Mouse (Mus musculus) left cerebral cortex, adult 11 months (tissue): ENCODE data around the gene Neil1.
A peak's percentile ranks its signal among the peaks of the same experiment; 100 is the strongest.

Experiments used
- DNase-seq: peaks from one replicate; pipeline ENCODE4 v3.0.0; 2022; ENCODE audit warnings: low spot score

The Neil1 gene

DNA sequence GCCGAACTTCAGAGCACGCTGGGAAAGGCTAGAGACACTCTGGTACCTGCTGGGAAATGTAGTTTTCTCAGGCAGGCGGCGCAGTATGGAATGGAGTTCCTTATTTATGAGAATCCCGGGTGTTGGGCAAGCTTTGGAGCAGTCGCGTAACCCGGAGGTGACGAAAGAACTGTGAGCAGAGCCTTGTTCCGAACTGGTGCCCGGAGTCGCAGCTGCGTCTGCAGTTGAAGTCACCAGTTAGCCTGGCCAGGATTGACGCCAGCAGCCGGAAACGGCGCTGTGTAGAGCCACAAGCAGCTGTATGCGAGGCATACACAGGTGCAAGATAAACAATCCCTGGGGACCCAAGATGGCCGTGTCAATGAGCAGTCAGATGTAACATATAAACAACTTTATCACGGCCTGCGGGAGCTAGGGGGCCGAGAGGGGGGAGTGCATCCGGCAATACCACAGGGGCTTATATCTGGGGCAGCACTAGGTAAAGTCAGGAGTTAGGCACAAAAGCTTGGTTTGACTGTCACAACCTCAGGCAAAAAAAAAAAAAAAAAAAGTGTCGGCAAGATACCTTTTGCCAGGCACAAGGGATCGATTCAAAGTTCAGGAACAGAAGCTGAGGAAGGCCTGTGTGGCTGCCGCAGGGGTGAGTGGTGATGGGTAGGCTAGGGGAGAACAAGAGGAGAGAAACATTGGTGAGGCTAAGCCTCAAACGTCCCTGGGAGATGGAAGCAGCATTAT is at the start of gene Neil1:
Gene Neil1, minus strand, starts transcription at position 162 of the 735 bp plus-strand sequence.
- DNase-seq = peak; percentile 92

DNA sequence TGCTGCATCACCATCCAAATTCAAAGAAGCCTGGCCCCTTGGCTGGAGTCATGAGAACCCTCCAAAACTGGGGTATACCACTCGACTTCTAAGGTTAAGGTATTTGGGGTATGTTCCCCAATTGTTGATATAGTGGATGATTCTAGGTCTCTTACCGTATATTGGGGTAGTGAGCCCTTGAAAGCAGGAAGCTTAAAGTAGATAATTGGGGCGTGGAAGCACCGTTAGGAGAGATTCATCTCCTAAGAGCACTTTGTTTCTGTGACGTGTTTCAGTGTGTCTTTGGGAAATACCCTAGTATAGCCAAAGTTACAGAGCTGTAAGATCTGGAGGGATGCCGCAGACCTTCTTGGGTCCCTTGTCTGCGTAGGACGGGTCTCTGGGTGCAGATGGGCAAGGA is 49.3 kb upstream of the Neil1 start:
- DNase-seq = no peak

DNA sequence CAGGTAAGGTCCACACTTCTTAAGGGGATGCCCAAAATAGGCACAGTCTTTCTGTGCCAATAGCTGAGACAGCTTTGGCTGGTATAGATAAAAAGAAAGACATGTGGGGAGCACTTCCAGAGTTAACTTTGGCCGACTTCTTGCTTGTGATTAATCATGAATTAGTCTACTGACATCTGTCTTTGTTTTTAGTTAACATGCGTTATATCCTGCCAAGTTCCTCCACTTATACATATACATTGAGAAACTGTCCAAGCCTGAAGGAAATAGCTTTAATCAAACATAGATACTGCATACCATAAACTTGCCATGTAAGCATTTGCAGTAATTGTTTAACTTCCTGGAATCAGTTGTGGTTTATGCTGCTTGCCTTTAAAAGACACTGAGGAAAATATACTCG is 48.6 kb upstream of the Neil1 start:
- no peak for DNase-seq

GRCm38 (mm10) chr9:57168411-57168810 is 20.3 kb upstream of the Neil1 start:
- DNase-seq = no peak

GRCm38 (mm10) chr9:57166173-57166572 is 18.1 kb upstream of the Neil1 start:
- no peak for DNase-seq

DNA sequence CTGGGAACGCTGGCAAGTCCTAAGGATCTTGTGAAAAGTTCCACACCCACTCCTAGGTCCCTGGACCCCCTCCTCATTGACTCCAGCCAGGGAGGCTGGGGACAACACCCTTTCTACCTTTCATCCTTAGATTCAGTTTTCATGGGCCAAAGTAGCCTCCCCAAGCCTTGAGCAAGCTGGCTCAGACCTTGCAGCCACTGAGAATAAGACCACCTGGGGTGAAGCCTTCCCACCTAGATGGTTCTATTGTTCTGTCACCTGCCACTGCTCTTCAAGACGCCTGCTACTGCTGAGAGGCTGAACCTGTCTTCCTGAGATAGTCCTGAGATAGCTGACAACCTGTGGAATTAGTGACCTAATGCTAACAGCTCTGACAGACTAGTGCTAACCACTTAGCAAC is 15.0 kb upstream of the Neil1 start:
- no peak for DNase-seq

DNA sequence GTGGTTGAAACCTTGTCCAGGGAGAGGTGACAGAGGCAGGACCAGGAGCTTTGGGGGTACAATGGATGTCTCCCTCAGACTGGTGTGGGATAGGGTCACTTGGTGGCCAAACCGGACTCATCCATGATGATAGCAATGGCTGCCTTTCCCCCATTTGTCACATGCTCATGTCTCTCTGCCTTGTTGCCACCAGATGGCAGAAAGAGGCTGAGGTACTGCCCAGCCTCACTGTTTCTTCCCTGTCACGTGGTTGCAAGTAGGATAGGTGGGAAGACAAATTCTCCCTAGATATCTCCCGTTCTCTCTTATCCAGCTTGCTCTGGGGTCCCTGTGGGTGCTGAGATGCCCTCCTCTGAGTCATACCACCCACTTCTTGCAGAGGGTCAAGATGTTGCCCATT is 14.4 kb upstream of the Neil1 start:
- no peak for DNase-seq

- DNase-seq = no peak
These were observed 10.4 kb upstream of the Neil1 start for GRCm38 (mm10) chr9:57158506-57158905.

DNA sequence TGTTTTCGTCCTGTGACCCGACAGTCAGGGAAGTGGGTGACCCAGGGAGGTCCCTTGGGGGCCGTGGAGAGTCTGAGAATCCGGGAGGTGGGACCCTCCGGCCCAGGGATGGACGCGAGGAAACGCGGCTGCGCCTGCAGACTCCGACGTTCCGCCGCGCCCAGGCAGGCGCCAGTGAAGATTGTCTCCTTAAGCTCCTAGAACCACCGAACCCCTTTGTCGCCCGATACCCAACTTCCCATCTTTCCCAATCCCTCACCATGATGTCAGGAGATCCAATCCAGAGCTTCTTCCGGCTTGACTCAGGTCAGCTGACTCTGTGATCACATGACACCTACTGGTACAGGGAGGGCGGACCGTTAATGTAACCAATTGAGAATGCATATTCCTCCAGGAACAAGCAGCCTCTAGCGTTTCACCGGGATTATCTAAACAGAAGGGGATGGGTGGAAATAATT is 9.9 kb upstream of the Neil1 start, which contains the start of gene Commd4:
Gene Commd4, minus strand, starts transcription at position 319 of the 458 bp plus-strand sequence.
- DNase-seq = peak; percentile 93

DNA sequence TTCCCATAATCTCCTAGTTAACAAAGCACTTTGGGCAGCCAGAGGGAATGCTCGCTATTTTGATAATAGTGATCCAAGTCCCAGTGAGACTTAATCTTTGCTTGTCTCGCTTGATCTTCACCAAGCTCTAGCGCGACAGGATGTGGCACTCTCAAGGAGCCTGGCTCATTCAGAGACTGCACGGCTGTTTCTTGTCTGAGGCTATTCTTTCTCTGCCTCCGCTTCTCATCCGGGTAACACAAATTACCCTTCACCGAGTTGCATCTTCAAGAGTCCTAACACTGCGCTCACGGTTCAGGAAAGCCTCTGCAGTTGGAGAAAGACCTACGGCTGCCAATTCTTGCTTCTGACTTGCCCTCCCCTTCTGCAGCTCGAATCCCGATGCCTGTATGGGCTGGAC is 9.4 kb upstream of the Neil1 start:
- DNase-seq = no peak

DNA sequence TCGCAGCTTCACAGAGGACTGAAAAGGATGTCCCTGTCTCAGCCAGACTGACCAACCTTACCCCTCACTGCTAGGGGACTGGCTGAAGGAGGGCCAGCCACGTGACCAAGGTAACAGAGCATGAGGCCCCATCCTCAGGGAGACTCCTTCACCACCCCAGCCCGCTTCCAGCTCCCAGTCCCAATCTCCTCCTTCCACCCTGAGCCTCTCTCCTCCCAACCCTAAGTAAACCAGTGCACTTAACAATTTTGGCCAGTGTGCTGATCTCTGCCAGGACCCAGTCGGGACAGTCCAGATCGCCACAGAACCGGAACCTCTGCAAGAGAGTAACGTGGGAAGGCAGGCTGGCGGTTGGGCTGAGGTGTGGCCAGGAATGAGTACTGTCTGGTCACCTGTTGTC is 8.7 kb upstream of the Neil1 start:
- DNase-seq = no peak

GRCm38 (mm10) chr9:57156383-57156782 is 8.3 kb upstream of the Neil1 start:
- no peak for DNase-seq

DNA sequence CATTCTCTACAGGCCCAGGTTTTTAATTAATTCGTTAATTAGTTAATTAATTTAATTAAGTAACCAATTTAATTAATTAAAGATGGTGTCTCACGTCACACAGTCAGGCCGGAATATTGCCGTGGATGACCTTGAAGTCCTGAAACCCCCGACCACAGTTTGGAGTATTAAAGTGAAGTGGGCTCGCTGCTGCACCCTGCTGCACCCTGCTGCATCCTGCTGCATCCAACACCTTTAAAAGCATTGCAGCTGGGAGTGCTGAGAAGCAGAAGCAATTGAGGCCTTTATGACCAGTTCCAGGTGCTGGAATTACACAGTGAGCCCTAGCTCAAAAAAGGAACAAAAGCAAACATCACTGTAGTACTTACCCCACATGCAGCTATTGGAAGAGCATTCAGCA is 4.2 kb upstream of the Neil1 start:
- no peak for DNase-seq

- DNase-seq = no peak
These were observed 2.1 kb upstream of the Neil1 start for GRCm38 (mm10) chr9:57150192-57150591.

DNA sequence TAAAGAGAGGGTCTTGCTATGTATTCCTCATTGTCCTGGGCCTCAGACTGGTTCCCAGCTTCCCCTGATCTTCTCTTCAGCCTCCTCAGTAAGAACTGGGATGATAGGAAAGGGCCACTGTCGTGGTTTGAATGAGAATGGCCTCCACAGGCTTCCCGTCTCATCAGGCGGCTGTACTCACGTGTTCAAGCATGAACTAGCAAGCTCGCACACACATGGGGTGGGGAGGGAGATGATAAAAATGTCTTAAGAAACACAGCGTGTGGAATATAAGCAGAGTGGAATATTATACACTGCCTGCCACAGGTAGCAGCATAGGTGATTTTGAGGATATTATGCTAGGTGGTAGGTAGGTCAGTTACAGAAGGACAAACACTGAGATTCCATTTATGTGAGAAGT is 916 bp upstream of the Neil1 start:
- DNase-seq = no peak

GRCm38 (mm10) chr9:57147205-57148143 is 631 bp downstream of the Neil1 start:
- no peak for DNase-seq

DNA sequence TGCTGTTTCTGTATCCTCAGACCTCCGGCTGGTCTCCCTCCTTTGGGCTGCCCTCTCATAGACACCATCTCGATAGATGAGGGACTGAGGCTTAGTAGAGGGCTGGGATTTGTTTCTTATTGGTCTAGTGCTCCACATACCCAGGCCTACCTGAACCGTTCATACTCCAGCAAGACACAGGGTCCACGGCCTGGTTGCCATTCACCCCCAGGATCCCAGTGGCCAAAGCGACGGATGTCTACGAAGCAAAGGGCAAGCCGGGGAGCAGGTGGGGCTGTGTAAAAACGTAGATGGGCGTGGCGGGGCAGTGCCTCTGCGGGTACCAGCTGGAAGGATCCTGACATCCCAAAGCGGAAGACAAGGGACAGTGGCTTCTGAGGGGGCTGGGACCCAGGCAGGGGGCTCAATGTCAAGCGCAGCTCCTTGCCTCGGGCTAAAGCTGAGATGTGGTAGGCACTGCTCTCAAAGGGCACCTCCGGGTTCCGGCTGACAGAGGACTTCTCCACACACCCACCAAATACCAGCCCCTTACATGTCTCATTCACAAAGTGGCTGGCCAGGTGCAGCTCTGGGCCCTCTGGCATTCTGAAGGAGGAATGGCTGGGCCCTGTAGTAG is 1.5 kb downstream of the Neil1 start:
- no peak for DNase-seq

DNA sequence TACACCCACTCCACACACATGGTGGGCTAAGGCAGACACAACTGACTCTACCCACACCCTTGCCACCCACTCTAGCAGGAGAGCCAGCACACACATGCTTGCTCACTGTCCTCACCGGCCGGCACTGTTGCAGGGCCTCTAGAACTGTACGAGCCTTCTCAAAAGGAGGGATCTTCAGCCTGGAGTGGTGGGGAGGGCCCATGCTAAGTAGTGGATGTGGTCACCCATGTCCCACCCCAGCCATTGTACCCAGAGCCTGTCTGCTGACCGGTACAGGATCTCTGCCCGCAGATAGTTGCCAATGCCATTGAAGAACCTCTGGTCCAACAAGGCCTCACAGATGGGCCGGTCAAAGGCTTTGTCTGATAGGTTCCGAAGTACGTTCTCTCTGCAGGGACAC is 3.3 kb downstream of the Neil1 start:
- no peak for DNase-seq

DNA sequence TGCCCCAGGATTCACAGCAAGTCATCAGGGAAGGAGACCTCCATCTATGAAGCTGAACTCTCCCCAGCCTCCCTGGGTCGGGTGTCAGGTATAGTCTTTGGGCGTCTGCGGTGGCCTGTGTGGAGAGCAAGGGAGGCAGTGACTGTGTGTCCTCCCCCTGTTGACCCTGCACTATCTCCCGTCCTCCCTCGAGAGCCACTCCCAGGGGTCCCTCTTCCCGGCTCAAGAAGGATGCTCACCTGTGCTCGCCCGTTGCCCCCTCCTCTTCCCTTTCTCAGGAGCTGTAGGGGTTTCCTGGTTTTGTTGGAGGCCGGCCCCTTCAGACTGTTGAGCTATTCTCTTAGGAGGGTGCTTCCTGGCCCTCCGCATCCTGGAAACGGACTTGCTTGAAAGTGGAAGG is 4.9 kb downstream of the Neil1 start:
- DNase-seq = no peak

DNA sequence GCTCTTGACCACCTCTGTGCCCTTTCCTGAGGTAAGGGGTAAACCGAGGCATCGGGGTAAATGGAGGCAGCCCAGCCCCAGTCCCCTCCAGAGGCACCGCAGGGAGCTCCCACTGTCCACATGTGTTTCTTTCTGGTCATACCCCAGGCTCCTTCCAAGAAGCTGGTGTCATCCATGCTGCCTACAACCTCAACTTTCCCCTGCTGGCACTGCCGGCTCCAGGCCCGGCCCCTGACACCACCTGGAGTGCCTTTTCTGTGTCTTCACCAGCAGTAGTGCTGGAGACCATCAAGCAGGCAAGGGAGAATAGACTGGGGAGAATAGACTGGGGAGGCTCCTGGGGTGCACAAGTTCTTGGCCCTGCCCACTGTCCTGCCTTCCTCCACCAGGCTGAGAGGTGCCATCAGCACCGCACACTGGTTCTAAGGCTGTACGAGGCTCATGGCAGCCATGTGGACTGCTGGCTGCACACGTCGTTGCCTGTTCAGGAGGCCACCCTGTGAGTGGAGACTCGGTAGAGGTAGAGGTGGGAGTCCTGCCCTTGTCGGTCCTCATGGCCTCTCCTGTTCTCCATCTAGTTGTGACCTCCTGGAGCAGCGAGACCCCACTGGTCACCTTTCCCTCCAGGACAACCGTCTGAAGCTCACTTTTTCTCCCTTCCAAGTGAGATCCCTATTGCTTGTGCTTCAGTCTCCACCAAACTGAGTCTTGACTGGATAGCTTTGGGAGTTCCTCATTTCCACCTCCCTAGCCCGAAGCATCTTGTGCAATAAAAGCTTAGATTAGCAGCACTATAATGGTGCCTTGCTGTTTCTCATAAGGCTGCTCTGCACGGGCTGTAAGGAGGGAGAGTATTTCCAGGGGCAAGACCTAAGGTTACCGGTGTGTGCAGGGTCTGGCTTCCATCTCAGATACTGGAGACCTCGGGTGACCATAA is 6.4 kb downstream of the Neil1 start:
- no peak for DNase-seq

GRCm38 (mm10) chr9:57139571-57139970 is 8.5 kb downstream of the Neil1 start:
- no peak for DNase-seq

GRCm38 (mm10) chr9:57139110-57139509 is 9.0 kb downstream of the Neil1 start:
- no peak for DNase-seq
